Mouse (Mus musculus) spleen, adult 2 months (tissue): ENCODE results near the gene Cox7a2. TPM values are rescaled to one million over a fixed set of nuclear protein-coding genes. Genes with fewer than 3 reads are reported as not detected.
A peak's percentile ranks its signal among the peaks of the same experiment; 100 is the strongest.

ENCODE experiments used
- DNase-seq, 2 experiments: peaks; one replicate each; pipeline versions ENCODE4 v3.0.0 to v3.0.0-alpha.2; 2012 to 2021; ENCODE audit warnings: low spot score in 2 of 2, low read depth in 1 of 2
- H3K27ac ChIP-seq: fragments of 200-500 bp; 2 replicates; pipeline ENCODE4 v1.5.1; 2012; ENCODE audit warnings: low read length, inconsistent platforms; ENCODE audit not compliant: insufficient read depth
- H3K27me3 ChIP-seq: fragments of 200-500 bp; 2 replicates; pipeline ENCODE4 v1.6.1; 2012; ENCODE audit warnings: mild to moderate bottlenecking, moderate library complexity, low read length, inconsistent platforms; ENCODE audit not compliant: control insufficient read depth, insufficient read depth
- H3K36me3 ChIP-seq: fragments of 200-500 bp; 2 replicates; pipeline ENCODE4 v1.6.1; 2012; ENCODE audit warnings: mild to moderate bottlenecking, low read length, inconsistent platforms; ENCODE audit not compliant: control insufficient read depth, insufficient read depth
- H3K4me1 ChIP-seq: fragments of 200-500 bp; 2 replicates; pipeline ENCODE4 v1.6.1; 2011; ENCODE audit warnings: inconsistent platforms; ENCODE audit not compliant: control insufficient read depth, insufficient read depth, insufficient read length
- H3K4me3 ChIP-seq: fragments of 200-500 bp; 2 replicates; pipeline ENCODE4 v1.5.1; 2011; ENCODE audit warnings: mild to moderate bottlenecking, inconsistent platforms; ENCODE audit not compliant: insufficient read depth, insufficient read length; ENCODE audit errors: extremely low read depth
- CTCF ChIP-seq: fragments of 200-500 bp; IDR thresholded peaks from 2 replicates; pipeline ENCODE4 v1.5.1; 2011; ENCODE audit warnings: mild to moderate bottlenecking, inconsistent platforms; ENCODE audit not compliant: insufficient read depth, insufficient read length, insufficient replicate concordance; ENCODE audit errors: extremely low read depth
- POLR2A ChIP-seq: fragments of 200-500 bp; IDR thresholded peaks from 2 replicates; pipeline ENCODE4 v1.6.1; 2011; ENCODE audit warnings: low read depth, low read length, inconsistent platforms
- WGBS: fragments of 180-500 bp; shearing (Covaris S2); methylation state at CpG from one replicate; pipeline ENCODE4 v1.1.7; 2018; 5-methylcytosine and 5-hydroxymethylcytosine counted together
- polyA plus RNA-seq: library from polyadenylated mRNA; depleted of rRNA; stranded (reverse); fragments of >200 nt; gene quantifications from 2 replicates; pipeline ENCODE4 v1.2.3, GENCODE M21; 2012

Cox7a2 gene
- polyA plus RNA-seq, 1 experiment = 38.5 TPM

GRCm38 (mm10) chr9:79795076-79795475 lies 35.4 kb upstream of the Cox7a2 start:
- Histone ChIP-seq H3K4me1 (peaks cover 1% of the 10 kb centered on the region; the same call in 1 of the 2 replicates), H3K27ac (peak overlapping the region; percentile 47; the same call in 1 of the 2 replicates), H3K27me3 (no peaks in the 10 kb centered on the region), H3K36me3 (no peaks in the 10 kb centered on the region), H3K4me3 (no peak overlapping the region)
- TF ChIP-seq CTCF (no peak), POLR2A (no peak)
- DNase-seq = peak in 1 of 2 experiments; percentile 21
- WGBS = 26% methylated on average over 1 of the region's 1 CpGs

DNA sequence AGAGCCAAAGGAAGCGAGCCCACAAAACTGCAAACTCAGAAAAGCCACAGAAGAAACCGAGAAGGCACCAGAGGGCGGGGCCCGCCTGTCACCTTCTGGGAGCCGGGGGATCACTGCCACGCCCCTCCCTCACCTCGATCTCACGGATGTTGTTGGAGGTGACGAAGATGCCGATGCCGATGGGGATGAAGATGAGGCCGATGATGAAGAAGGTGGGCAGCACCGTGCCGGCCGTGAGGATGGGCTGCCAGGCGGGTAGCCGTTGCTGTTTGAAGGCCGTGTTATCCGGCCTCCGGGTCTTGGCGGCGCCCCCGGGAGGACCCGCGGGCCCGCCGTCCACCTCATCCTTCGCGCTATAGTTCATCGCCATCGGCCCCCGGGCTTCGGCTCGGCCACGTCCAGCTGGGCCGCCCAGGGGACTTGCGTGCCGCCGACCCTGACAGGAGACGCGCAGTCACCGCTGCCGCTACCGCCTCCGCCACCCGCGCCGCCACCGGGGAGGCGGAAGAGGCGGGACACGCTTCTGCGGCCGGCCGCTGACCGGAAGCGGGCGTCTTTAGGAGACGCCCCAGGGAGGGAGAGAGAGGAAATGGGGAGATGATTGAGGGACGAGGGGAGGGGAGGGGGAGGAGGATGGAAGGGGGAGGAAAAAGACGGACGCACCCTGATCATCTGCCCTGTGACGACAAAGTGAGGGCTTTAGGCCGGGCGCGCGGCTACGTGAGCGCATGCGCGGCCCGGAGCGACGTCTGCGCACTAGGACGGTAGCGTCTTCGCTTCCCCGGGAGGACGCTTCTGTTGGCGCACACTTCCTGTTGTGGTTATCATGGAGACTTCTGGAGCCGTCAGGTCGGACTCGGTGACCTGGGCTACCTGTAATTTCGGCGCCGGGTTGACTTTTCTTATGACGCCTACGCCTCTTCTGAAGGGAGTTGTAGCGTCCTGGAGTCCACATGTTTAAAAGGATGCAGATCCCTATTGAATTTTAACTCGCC lies 33.5 kb upstream of the Cox7a2 start, which contains the start of gene Tmem30a:
Gene Tmem30a, minus strand, starts transcription at position 667 of the 995 bp plus-strand sequence.
- Histone ChIP-seq H3K4me3 (peak within 1 kb of the TSS; percentile 66), H3K27ac (peak within 1 kb of the TSS; percentile 85), H3K4me1 (peaks cover 5% of the 10 kb centered on the region), H3K36me3 (no peaks in the 10 kb centered on the region), H3K27me3 (no peaks in the 10 kb centered on the region)
- DNase-seq = peak; percentile 85 to 89
- under 1% methylated on average over 91 of the region's 91 CpGs for WGBS
- TF ChIP-seq CTCF (no peak), POLR2A (no peak; the same call in none of the 2 replicates)

DNA sequence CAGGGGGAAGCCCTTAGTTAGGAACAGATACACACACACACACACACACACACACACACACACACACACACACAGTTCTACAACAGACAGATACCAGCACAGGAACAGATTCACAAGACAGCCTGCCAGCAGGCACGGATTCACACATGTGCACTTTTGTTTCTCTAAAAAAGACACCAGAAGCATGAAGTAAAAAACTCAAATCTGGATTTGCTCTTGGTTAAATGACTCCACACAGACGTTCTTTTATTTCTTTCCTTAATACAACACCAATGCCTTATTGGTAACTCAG lies 26.1 kb upstream of the Cox7a2 start:
- Histone ChIP-seq H3K27me3 (no peaks in the 10 kb centered on the region), H3K4me3 (no peak overlapping the region), H3K36me3 (no peaks in the 10 kb centered on the region), H3K27ac (no peak overlapping the region), H3K4me1 (peaks cover 7% of the 10 kb centered on the region)
- DNase-seq = no peak
- TF ChIP-seq CTCF (no peak), POLR2A (no peak)
- 65% methylated on average over 2 of the region's 2 CpGs for WGBS

DNA sequence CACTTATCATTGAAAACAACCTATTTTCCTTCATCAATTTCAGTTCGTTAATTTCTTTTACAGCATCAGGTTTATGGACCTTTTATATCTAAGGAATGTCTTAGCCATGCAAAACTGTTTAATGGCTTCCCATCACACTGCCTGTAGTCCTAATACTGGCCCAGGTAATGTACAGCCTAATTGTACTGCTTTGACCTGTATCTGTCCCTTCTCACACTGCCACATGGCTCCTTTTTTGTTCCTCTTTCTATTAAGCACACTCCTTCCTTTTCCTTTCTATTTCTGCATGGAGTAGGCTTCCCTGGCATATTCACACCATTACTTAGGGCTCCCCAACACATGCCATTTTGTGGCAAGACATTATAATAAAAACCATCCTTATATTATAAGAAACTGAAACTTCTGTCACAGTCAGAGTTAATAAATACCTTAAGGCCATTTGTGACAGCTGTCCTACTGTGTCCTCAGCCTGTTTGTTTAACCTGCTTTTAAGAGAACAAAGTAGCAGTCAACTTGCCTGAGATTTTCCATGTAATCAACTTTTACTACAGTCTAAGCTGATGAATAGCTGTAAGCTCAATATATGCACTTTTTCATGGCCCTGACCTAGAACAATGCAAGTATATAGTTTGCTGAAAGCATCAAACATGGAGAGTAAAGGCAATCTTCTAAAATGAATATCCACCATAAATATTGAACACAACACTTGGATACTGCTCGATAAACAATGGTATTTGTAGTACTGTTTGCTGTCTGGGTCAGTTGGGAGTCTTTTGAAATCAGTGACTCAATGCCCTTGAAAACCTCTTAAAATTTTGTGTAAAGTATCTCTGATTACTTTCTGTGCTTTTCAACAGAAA lies 25.5 kb upstream of the Cox7a2 start:
- TF ChIP-seq CTCF (no peak), POLR2A (no peak)
- Histone ChIP-seq H3K36me3 (no peaks in the 10 kb centered on the region), H3K4me3 (no peak overlapping the region), H3K27ac (no peak overlapping the region), H3K27me3 (no peaks in the 10 kb centered on the region), H3K4me1 (peaks cover 7% of the 10 kb centered on the region)
- 83% methylated on average over 2 of the region's 2 CpGs for WGBS
- DNase-seq = no peak

DNA sequence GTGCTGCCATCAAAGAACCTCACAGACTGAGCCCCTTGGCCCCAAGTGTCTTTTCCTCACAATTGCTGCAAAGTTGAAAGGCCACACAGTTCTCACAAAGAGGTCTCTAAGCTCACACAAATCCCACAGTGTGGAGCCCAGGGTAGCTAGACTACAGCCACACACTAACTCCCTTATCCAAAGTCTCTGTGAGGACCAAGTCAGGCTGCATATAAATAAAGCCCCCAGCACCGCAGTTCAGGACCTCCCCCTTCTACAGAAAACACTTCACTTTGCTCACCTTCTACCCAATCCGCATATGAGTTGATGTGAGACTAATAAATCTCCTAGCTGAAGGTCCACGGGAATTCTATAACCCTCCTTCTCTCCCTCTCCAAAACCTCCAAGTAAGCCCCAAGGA lies 24.8 kb upstream of the Cox7a2 start:
- H3K36me3 ChIP-seq = no peaks in the 10 kb centered on the region
- no peak overlapping the region for H3K4me3 ChIP-seq
- no peak overlapping the region for H3K27ac ChIP-seq
- 79% methylated on average over 3 of the region's 3 CpGs for WGBS
- no peak for TF ChIP-seq CTCF
- no peak for TF ChIP-seq POLR2A
- H3K27me3 ChIP-seq = no peaks in the 10 kb centered on the region
- no peak for DNase-seq
- H3K4me1 ChIP-seq = peaks cover 5% of the 10 kb centered on the region

- DNase-seq = peak in 1 of 2 experiments; percentile 9
- Histone ChIP-seq H3K27me3 (no peaks in the 10 kb centered on the region), H3K36me3 (peaks cover 5% of the 10 kb centered on the region), H3K4me3 (no peak overlapping the region), H3K4me1 (no peaks in the 10 kb centered on the region), H3K27ac (no peak overlapping the region)
- TF ChIP-seq POLR2A = no peak
- TF ChIP-seq CTCF = no peak
- WGBS = 57% methylated on average over 2 of the region's 2 CpGs
Measured at GRCm38 (mm10) chr9:79779354-79779753, 19.7 kb upstream of the Cox7a2 start.
